Mouse (Mus musculus) kidney, embryonic 14.5 days (tissue): ENCODE results near the gene Mpi. TPM values are rescaled to one million over a fixed set of nuclear protein-coding genes. Genes with fewer than 3 reads are reported as not detected.
A peak's percentile ranks its signal among the peaks of the same experiment; 100 is the strongest.

Source experiments
- ATAC-seq: fragments of 200-750 bp; cut with Nextera tagmentation; 2 replicates; pipeline ENCODE4 v1.8.0; 2017; ENCODE audit warnings: moderate number of reproducible peaks, mild to moderate bottlenecking, moderate TSS enrichment, moderate library complexity; ENCODE audit not compliant: low FRiP score, low TSS enrichment
- H3K27ac ChIP-seq: fragments of 300-500 bp; sonication (generic); 2 replicates; pipeline ENCODE4 v1.5.1; 2014; ENCODE audit warnings: low read depth, mild to moderate bottlenecking, low read length, moderate library complexity, mixed read lengths
- H3K27me3 ChIP-seq: fragments of 300-500 bp; sonication (generic); 2 replicates; pipeline ENCODE4 v1.6.1; 2014; ENCODE audit warnings: mild to moderate bottlenecking, low read length; ENCODE audit not compliant: control insufficient read depth, insufficient read depth
- H3K36me3 ChIP-seq: fragments of 300-500 bp; sonication (generic); 2 replicates; pipeline ENCODE4 v1.6.1; 2014; ENCODE audit warnings: low read length, mixed read lengths; ENCODE audit not compliant: control insufficient read depth, insufficient read depth
- H3K4me1 ChIP-seq: fragments of 300-500 bp; sonication (generic); 2 replicates; pipeline ENCODE4 v1.6.1; 2014; ENCODE audit warnings: low read length, mixed read lengths; ENCODE audit not compliant: control insufficient read depth, insufficient read depth
- H3K4me2 ChIP-seq: fragments of 300-500 bp; sonication (generic); replicated peaks from 2 replicates; pipeline ENCODE4 v1.6.1; 2014; ENCODE audit warnings: low read depth, mild to moderate bottlenecking, low read length
- H3K4me3 ChIP-seq: fragments of 300-500 bp; sonication (generic); 2 replicates; pipeline ENCODE4 v1.5.1; 2014; ENCODE audit warnings: mild to moderate bottlenecking, low read length
- H3K9ac ChIP-seq: fragments of 300-500 bp; sonication (generic); 2 replicates; pipeline ENCODE4 v1.6.1; 2014; ENCODE audit warnings: low read depth, mild to moderate bottlenecking, low read length, moderate library complexity
- H3K9me3 ChIP-seq: fragments of 300-500 bp; sonication (generic); 2 replicates; pipeline ENCODE4 v1.6.1; 2016; ENCODE audit warnings: low read length; ENCODE audit not compliant: control insufficient read depth
- WGBS: fragments of 180-500 bp; shearing (Covaris S2); extraction: QIAGEN DNeasy Blood & Tissue Kit; methylation state at CpG from one replicate; pipeline ENCODE4 v1.1.7; 2014; 5-methylcytosine and 5-hydroxymethylcytosine counted together
- polyA plus RNA-seq: library from polyadenylated mRNA; unstranded; fragments of >200 nt; fragmentation: Nextera tagmentation; extraction: Ambion mirVana; gene quantifications from 2 replicates; pipeline ENCODE4 v1.2.1, GENCODE M21; 2014

The Mpi gene
- polyA plus RNA-seq, 1 experiment from 2014 or later, result 37.7 TPM

DNA sequence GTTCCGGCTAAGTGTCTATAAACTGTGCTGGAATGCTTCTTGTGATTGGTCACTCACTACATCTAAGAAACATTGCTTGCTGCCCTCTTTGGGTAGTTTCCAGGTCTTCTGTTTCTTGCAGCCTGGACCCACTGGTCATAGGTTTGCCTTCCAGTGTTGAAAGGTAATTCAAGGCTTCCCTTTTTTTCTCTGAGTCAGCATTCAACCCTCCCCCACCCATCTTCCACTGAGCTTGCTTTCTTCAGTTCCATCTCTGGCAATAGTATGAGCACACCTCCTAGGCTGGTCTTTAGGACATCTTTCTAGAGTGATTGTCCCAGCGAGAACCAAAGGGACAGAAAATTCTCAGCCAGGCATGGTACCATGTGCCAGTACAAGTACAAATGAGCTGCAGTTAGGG lies 13.0 kb downstream of the Mpi start:
- no peak overlapping the region for H3K27ac ChIP-seq
- H3K36me3 ChIP-seq, result peaks cover 47% of the 10 kb centered on the region
- peaks cover 8% of the 10 kb centered on the region for H3K4me1 ChIP-seq
- H3K9ac ChIP-seq, result no peak overlapping the region
- ATAC-seq, result no peak
- no peaks in the 10 kb centered on the region for H3K9me3 ChIP-seq
- no peaks in the 10 kb centered on the region for H3K27me3 ChIP-seq
- no peak overlapping the region for H3K4me2 ChIP-seq
- 98% methylated on average over 2 of the region's 2 CpGs for WGBS
- no peak overlapping the region for H3K4me3 ChIP-seq

DNA sequence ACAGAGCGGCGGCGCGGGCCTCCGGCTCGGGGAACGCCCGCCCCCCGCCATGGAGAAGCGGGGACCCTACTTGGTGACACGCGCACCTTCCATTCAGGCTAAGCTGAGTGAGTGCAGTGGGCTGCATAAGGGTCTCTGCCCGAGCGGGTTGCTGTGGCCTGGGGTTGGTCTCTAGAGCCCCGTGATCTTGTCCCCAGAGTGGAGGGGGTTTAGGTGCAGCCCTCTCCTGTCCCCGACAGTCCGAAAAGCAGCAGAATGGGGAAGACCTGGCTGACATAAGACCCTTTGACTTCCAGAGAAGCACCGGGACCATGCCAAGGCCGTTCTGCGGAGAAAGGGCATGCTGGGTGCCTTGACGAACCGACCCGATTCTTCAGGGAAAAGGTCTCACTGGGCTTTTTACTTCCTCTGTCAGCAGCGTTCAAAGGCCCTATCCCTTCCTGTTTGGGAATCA lies 14.8 kb downstream of the Mpi start:
- ATAC-seq, result peak; percentile 74; the same call in 1 of the 2 replicates
- peaks cover 46% of the 10 kb centered on the region for H3K36me3 ChIP-seq

GRCm38 (mm10) chr9:57537044-57537727 lies 15.4 kb downstream of the Mpi start, which contains the start of gene Fam219b:
Fam219b (plus strand) TSS chr9:57537528.
- 2% methylated on average over 45 of the region's 45 CpGs for WGBS
- Histone ChIP-seq H3K4me3 (peak within 1 kb of the TSS; percentile 87), H3K9me3 (no peaks in the 10 kb centered on the region), H3K9ac (peak within 1 kb of the TSS; percentile 88), H3K27me3 (no peaks in the 10 kb centered on the region), H3K4me1 (peaks cover 8% of the 10 kb centered on the region), H3K36me3 (peaks cover 46% of the 10 kb centered on the region), H3K4me2 (peak within 1 kb of the TSS; percentile 78), H3K27ac (peak within 1 kb of the TSS; percentile 76)
- peak; percentile 89 for ATAC-seq

More for the DNA sequence above, 14.8 kb downstream of the Mpi start:
- under 1% methylated on average over 23 of the region's 24 CpGs for WGBS
- Histone ChIP-seq H3K4me2 (peak overlapping the region; percentile 78), H3K9ac (peak overlapping the region; percentile 88), H3K4me3 (peak overlapping the region; percentile 87), H3K27me3 (no peaks in the 10 kb centered on the region), H3K4me1 (peaks cover 8% of the 10 kb centered on the region), H3K9me3 (no peaks in the 10 kb centered on the region), H3K27ac (peak overlapping the region; percentile 76; the same call in 1 of the 2 replicates)

- Histone ChIP-seq H3K4me2 (no peak overlapping the region), H3K27ac (no peak overlapping the region), H3K9me3 (no peaks in the 10 kb centered on the region), H3K36me3 (peaks cover 51% of the 10 kb centered on the region), H3K4me3 (no peak overlapping the region), H3K9ac (peak overlapping the region; percentile 88; the same call in 1 of the 2 replicates), H3K4me1 (peaks cover 8% of the 10 kb centered on the region), H3K27me3 (no peaks in the 10 kb centered on the region)
- 86% methylated on average over 5 of the region's 5 CpGs for WGBS
- no peak for ATAC-seq
These were observed 16.2 kb downstream of the Mpi start for GRCm38 (mm10) chr9:57536362-57536761.

- H3K4me1 ChIP-seq, result no peaks in the 10 kb centered on the region
- H3K36me3 ChIP-seq, result peaks cover 52% of the 10 kb centered on the region
- H3K9me3 ChIP-seq, result no peaks in the 10 kb centered on the region
- no peak overlapping the region for H3K4me3 ChIP-seq
- no peak for ATAC-seq
- no peaks in the 10 kb centered on the region for H3K27me3 ChIP-seq
- H3K4me2 ChIP-seq, result no peak overlapping the region
- H3K9ac ChIP-seq, result no peak overlapping the region
- no peak overlapping the region for H3K27ac ChIP-seq
- WGBS, result 66% methylated on average over 1 of the region's 1 CpGs
These were observed 20.6 kb downstream of the Mpi start for GRCm38 (mm10) chr9:57531946-57532345.

GRCm38 (mm10) chr9:57526435-57526834 lies 26.1 kb downstream of the Mpi start:
- Histone ChIP-seq H3K4me3 (no peak overlapping the region), H3K4me2 (no peak overlapping the region), H3K36me3 (peaks cover 23% of the 10 kb centered on the region), H3K4me1 (peaks cover 5% of the 10 kb centered on the region), H3K27me3 (no peaks in the 10 kb centered on the region), H3K27ac (no peak overlapping the region), H3K9ac (no peak overlapping the region), H3K9me3 (no peaks in the 10 kb centered on the region)
- ATAC-seq, result no peak

DNA sequence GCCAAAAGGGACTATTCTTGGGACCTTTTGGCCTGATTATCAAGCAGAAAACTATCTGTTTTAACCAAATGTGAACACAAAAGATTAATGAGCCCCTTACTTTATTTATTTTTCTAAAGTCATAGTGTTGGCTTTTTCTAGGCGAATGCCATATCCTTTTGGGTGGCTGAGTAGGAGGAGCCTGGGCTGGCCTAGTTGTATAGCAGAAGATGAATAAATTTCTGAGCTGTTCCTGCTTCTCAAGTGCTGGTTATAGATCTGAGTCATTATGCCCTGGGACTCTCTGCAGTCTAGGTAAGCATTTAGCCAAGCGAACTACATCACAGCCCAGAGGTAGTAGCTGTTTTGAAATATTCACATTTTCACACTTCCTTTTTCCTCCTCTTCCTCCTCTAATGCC lies 27.0 kb downstream of the Mpi start:
- H3K27me3 ChIP-seq, result no peaks in the 10 kb centered on the region
- ATAC-seq, result no peak
- no peaks in the 10 kb centered on the region for H3K9me3 ChIP-seq
- peaks cover 16% of the 10 kb centered on the region; the same call in 1 of the 2 replicates for H3K36me3 ChIP-seq
- H3K27ac ChIP-seq, result no peak overlapping the region
- H3K4me2 ChIP-seq, result no peak overlapping the region
- H3K4me1 ChIP-seq, result peaks cover 5% of the 10 kb centered on the region
- no peak overlapping the region for H3K9ac ChIP-seq
- WGBS, result 62% methylated on average over 2 of the region's 2 CpGs
- H3K4me3 ChIP-seq, result no peak overlapping the region

GRCm38 (mm10) chr9:57524439-57524838 lies 28.1 kb downstream of the Mpi start:
- no peak for ATAC-seq
- H3K4me2 ChIP-seq, result no peak overlapping the region
- no peaks in the 10 kb centered on the region for H3K27me3 ChIP-seq
- no peaks in the 10 kb centered on the region for H3K9me3 ChIP-seq
- H3K36me3 ChIP-seq, result peaks cover 9% of the 10 kb centered on the region; the same call in 1 of the 2 replicates
- no peak overlapping the region for H3K27ac ChIP-seq
- peaks cover 5% of the 10 kb centered on the region for H3K4me1 ChIP-seq
- no peak overlapping the region for H3K9ac ChIP-seq
- H3K4me3 ChIP-seq, result no peak overlapping the region

DNA sequence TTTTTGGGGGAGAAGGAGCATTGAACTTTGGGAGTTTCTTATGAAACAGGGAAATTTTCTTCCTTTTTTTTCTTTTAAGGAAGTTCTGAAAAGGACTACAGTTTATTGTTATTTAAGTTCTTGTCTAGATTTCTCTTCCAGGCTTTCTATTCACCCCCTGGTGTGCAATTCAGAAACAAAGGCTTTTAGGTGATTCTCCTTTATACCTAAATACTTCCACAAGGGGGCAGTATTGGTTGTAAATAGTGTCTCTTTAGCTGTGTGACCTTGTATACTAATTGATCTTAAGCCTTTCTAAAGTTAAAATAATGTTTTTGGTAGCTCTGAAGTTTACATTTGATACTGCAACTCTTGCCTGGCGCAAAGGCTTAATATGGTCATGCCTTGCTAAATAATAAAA lies 28.8 kb downstream of the Mpi start:
- Histone ChIP-seq H3K9me3 (no peaks in the 10 kb centered on the region), H3K9ac (no peak overlapping the region), H3K4me3 (no peak overlapping the region), H3K4me1 (peaks cover 5% of the 10 kb centered on the region), H3K4me2 (no peak overlapping the region), H3K27me3 (no peaks in the 10 kb centered on the region), H3K27ac (no peak overlapping the region), H3K36me3 (peaks cover 3% of the 10 kb centered on the region; the same call in 1 of the 2 replicates)
- ATAC-seq, result no peak
- 86% methylated on average over 1 of the region's 1 CpGs for WGBS
